Mouse (Mus musculus) adrenal gland, postnatal 10 days (tissue): ENCODE results near the gene St6galnac3. TPM values are rescaled to one million over a fixed set of nuclear protein-coding genes. Genes with fewer than 3 reads are reported as not detected.

Source experiments
- microRNA-seq: library from miRNA; unstranded; fragments of <30 nt; microRNA quantifications from one replicate; pipeline ENCODE4 v1.2.0, GENCODE M21; 2021
- total RNA-seq, 2 experiments: library from RNA; stranded (reverse); gene quantifications; 2 replicates each; pipeline ENCODE4 v1.2.3; 2021

St6galnac3 gene
- total RNA-seq, 2 experiments from 2014 or later: 13.3 to 14.4 TPM

Small RNA genes lying within 50 kb of the gene (microRNA-seq; reads per million reads assigned to microRNA genes)
- not detected for gene Gm27405

Other genes starting within 250 kb of the St6galnac3 start
- gene Asb17, start 119.0 kb upstream of the St6galnac3 start, total RNA-seq: not detected
- gene Msh4, start 181.0 kb upstream of the St6galnac3 start, total RNA-seq: under 1 TPM; 0.21 to 0.24 TPM
- gene Rabggtb, start 187.8 kb upstream of the St6galnac3 start, total RNA-seq: 10 to 100 TPM; 79.4 to 82.2 TPM
- gene Acadm, start 219.5 kb upstream of the St6galnac3 start, total RNA-seq: 1,000 to 10,000 TPM; 1,259 to 1,274 TPM
- gene Slc44a5, start 248.3 kb upstream of the St6galnac3 start, total RNA-seq: under 1 TPM; 0.51 to 0.82 TPM